Mouse (Mus musculus) kidney, postnatal 0 days (tissue): ENCODE results near the gene Adgre5. TPM values are rescaled to one million over a fixed set of nuclear protein-coding genes. Genes with fewer than 3 reads are reported as not detected.

Experiments used
- ATAC-seq: fragments of 200-750 bp; cut with Nextera tagmentation; replicated peaks from 2 replicates; pipeline ENCODE4 v1.8.0; 2017; ENCODE audit warnings: low read depth, moderate number of reproducible peaks, moderate TSS enrichment, moderate library complexity; ENCODE audit not compliant: low FRiP score
- DNase-seq: peaks from one replicate; pipeline ENCODE4 v3.0.0-alpha.2; 2016; ENCODE audit warnings: low spot score
- H3K27ac ChIP-seq: fragments of 300-500 bp; sonication (generic); 2 replicates; pipeline ENCODE4 v1.5.1; 2014; ENCODE audit warnings: mild to moderate bottlenecking
- H3K27me3 ChIP-seq: fragments of 300-500 bp; sonication (generic); 2 replicates; pipeline ENCODE4 v1.6.1; 2014; ENCODE audit warnings: low read length, mixed read lengths; ENCODE audit not compliant: insufficient read depth
- H3K36me3 ChIP-seq: fragments of 300-500 bp; sonication (generic); 2 replicates; pipeline ENCODE4 v1.6.1; 2014; ENCODE audit warnings: low read length, mixed read lengths; ENCODE audit not compliant: insufficient read depth
- H3K4me1 ChIP-seq: fragments of 300-500 bp; sonication (generic); replicated peaks from 2 replicates; pipeline ENCODE4 v1.6.1; 2014; ENCODE audit warnings: antibody characterized with exemption, low read length, mixed read lengths; ENCODE audit not compliant: insufficient read depth
- H3K4me2 ChIP-seq: fragments of 300-500 bp; sonication (generic); 2 replicates; pipeline ENCODE4 v1.6.1; 2014; ENCODE audit warnings: mild to moderate bottlenecking, low read length, moderate library complexity, mixed read lengths
- H3K4me3 ChIP-seq: fragments of 300-500 bp; sonication (generic); replicated peaks from 2 replicates; pipeline ENCODE4 v1.5.1; 2014; ENCODE audit warnings: low read depth, low read length
- H3K9ac ChIP-seq: fragments of 300-500 bp; sonication (generic); 2 replicates; pipeline ENCODE4 v1.6.1; 2014; ENCODE audit warnings: low read depth, low read length
- H3K9me3 ChIP-seq: fragments of 300-500 bp; sonication (generic); replicated peaks from 2 replicates; pipeline ENCODE4 v1.6.1; 2016; ENCODE audit warnings: low read length, inconsistent platforms, mixed read lengths
- CTCF ChIP-seq: IDR thresholded peaks from 2 replicates; pipeline ENCODE4 v1.5.1; 2016; ENCODE audit warnings: antibody characterized with exemption, low read depth, mild to moderate bottlenecking, moderate library complexity
- WGBS: fragments of 180-500 bp; shearing (Covaris S2); extraction: QIAGEN DNeasy Blood & Tissue Kit; methylation state at CpG from one replicate; pipeline ENCODE4 v1.1.7; 2014; 5-methylcytosine and 5-hydroxymethylcytosine counted together
- polyA plus RNA-seq: library from polyadenylated mRNA; unstranded; fragments of >200 nt; fragmentation: Nextera tagmentation; extraction: Ambion mirVana; gene quantifications from 2 replicates; pipeline ENCODE4 v1.2.1, GENCODE M21; 2015

Gene Adgre5
- polyA plus RNA-seq = 37.8 and 40.8 TPM in 2 replicates

- peak; percentile 69 for ATAC-seq
Observed at GRCm38 (mm10) chr8:83740976-83741741, at the start of gene Adgre5. Gene Adgre5 (minus strand): TSS chr8:83741326.

GRCm38 (mm10) chr8:83789826-83790225 lies 48.7 kb upstream of the Adgre5 start:
- Histone ChIP-seq H3K27ac (no peak overlapping the region), H3K9ac (no peak overlapping the region), H3K9me3 (no peaks in the 10 kb centered on the region), H3K4me2 (no peak overlapping the region), H3K4me3 (no peak overlapping the region), H3K4me1 (no peaks in the 10 kb centered on the region), H3K27me3 (no peaks in the 10 kb centered on the region), H3K36me3 (no peaks in the 10 kb centered on the region)
- ATAC-seq = no peak
- DNase-seq = no peak
- 70% methylated on average over 4 of the region's 4 CpGs for WGBS
- no peak for TF ChIP-seq CTCF

More at GRCm38 (mm10) chr8:83740976-83741741, at the start of gene Adgre5:
- Histone ChIP-seq H3K4me1 (peaks cover 25% of the 10 kb centered on the region), H3K4me2 (peak within 1 kb of the TSS; percentile 89), H3K27me3 (no peaks in the 10 kb centered on the region), H3K4me3 (peak within 1 kb of the TSS; percentile 65), H3K36me3 (no peaks in the 10 kb centered on the region), H3K9me3 (no peaks in the 10 kb centered on the region), H3K9ac (peak within 1 kb of the TSS; percentile 76), H3K27ac (peak within 1 kb of the TSS; percentile 84)
- peak; percentile 83 for DNase-seq
- 2% methylated on average over 55 of the region's 56 CpGs for WGBS
- TF ChIP-seq CTCF = no peak

GRCm38 (mm10) chr8:83785046-83785445 lies 43.9 kb upstream of the Adgre5 start:
- H3K9me3 ChIP-seq = no peaks in the 10 kb centered on the region
- H3K36me3 ChIP-seq = no peaks in the 10 kb centered on the region
- H3K4me3 ChIP-seq = no peak overlapping the region
- no peak for ATAC-seq
- no peak overlapping the region for H3K27ac ChIP-seq
- no peaks in the 10 kb centered on the region for H3K27me3 ChIP-seq
- no peak for TF ChIP-seq CTCF
- no peaks in the 10 kb centered on the region for H3K4me1 ChIP-seq
- 75% methylated on average over 10 of the region's 10 CpGs for WGBS
- no peak overlapping the region for H3K4me2 ChIP-seq
- no peak for DNase-seq
- H3K9ac ChIP-seq = no peak overlapping the region

- TF ChIP-seq CTCF = peak; percentile 98
- ATAC-seq (peak; percentile 78), DNase-seq (peak; percentile 75)
- Histone ChIP-seq H3K4me3 (no peak overlapping the region), H3K9ac (no peak overlapping the region), H3K27ac (no peak overlapping the region), H3K36me3 (no peaks in the 10 kb centered on the region), H3K4me1 (no peaks in the 10 kb centered on the region), H3K4me2 (peak overlapping the region; percentile 17), H3K9me3 (no peaks in the 10 kb centered on the region), H3K27me3 (no peaks in the 10 kb centered on the region)
- WGBS = 17% methylated on average over 28 of the region's 28 CpGs
Observed at GRCm38 (mm10) chr8:83782832-83783558, 41.9 kb upstream of the Adgre5 start.

- no peaks in the 10 kb centered on the region for H3K36me3 ChIP-seq
- no peaks in the 10 kb centered on the region for H3K27me3 ChIP-seq
- no peak overlapping the region for H3K27ac ChIP-seq
- H3K4me2 ChIP-seq = no peak overlapping the region
- WGBS = 53% methylated on average over 5 of the region's 5 CpGs
- ATAC-seq (no peak), DNase-seq (no peak)
- H3K4me3 ChIP-seq = no peak overlapping the region
- no peak overlapping the region for H3K9ac ChIP-seq
- H3K4me1 ChIP-seq = no peaks in the 10 kb centered on the region
- H3K9me3 ChIP-seq = no peaks in the 10 kb centered on the region
- no peak for TF ChIP-seq CTCF
Observed at GRCm38 (mm10) chr8:83779610-83780009, 38.5 kb upstream of the Adgre5 start.

GRCm38 (mm10) chr8:83778051-83778450 lies 36.9 kb upstream of the Adgre5 start:
- Histone ChIP-seq H3K4me3 (no peak overlapping the region), H3K4me1 (no peaks in the 10 kb centered on the region; the same call in 1 of the 2 replicates), H3K9me3 (no peaks in the 10 kb centered on the region), H3K4me2 (no peak overlapping the region), H3K36me3 (no peaks in the 10 kb centered on the region), H3K9ac (no peak overlapping the region), H3K27me3 (no peaks in the 10 kb centered on the region), H3K27ac (no peak overlapping the region)
- DNase-seq (no peak), ATAC-seq (no peak)
- TF ChIP-seq CTCF = no peak
- WGBS = 81% methylated on average over 3 of the region's 3 CpGs
